Mouse (Mus musculus): ENCODE measurements around the gene Nek1. TPM values are rescaled to one million over a fixed set of nuclear protein-coding genes. Genes with fewer than 3 reads are reported as not detected.
A peak's percentile ranks its signal among the peaks of the same experiment; 100 is the strongest.

Gene Nek1
- 1 to 10 TPM; 5.5 to 7.3 (median 5.7) TPM for polyA plus RNA-seq (2017; shearing (Covaris generic))

DNA sequence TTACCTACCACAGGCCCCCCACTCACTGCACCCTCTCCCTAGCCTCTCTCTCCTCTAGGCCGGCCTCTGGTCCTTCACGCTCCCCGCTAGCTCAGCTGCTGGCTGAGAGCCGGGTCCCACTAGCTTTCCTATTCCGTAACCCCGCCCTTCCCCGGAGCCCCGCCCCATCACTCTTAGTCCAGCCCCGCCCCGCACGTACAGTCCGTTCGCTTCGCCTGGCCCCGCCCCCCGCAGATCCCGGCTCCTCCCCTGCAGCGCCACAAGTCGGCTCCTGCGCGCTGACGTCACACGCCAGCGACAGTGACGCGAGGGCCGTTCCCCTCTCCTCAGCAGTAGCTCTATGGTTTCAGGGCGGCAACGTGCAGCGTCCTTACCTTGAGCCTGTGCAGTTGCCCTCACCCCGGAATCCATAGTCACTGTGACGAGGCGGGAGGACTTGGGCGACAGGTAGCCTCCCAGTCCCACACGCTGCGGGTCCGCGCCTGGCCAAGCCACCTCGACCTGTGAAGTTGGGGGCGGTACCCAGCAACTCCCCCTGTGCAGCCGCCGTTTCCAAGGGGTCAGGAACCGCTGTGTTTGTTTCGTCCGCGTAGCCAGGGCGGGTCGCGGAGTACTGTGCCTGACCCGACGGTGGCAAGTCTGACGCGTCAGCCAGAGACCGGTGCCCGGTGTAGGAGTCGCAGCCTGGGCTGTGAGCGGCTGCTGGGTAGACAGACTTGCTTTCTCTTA is at the start of gene Nek1:
Gene Nek1 (plus strand): TSS at position 286 of the 729 bp plus-strand sequence.
- ATAC-seq = peak; percentile 92

DNA sequence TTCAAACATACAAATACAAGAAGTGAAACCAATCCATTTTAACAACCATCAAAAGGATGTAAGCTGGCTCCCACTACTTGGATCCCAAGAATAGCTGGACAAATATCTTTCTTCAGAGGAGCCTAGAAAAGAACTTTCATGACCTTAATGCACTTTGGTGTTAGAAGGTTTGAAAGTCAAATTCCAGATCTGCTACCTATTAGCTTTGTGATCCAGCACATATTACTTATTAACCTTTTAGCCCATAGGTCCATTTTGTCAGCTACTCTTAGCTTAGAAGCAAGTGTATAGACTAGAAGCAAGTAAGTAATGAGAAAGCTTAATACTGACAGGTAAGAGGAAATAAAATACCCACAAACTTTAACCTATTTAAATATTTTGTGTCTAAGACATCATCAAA is 45.5 kb upstream of the Nek1 start:
- no peak for ATAC-seq

DNA sequence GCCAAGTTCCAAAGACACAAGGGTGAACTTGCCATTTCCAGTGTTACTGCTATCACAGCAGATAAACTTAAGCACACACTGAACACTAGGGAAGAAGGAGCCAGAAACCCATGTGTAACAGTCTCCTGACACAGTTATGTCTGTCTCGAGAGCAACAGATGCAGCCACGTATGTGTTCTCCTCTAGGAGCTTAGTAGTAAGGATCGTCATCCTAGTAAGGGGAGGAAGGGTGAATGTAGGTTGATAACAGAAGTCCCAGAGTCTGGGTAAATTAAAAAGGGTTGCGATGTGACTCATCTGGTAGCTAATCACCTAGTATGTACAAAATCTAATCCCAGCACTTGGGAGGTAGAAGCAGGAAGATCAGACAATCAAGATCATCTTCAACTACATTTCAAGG is 43.1 kb upstream of the Nek1 start:
- ATAC-seq = no peak

DNA sequence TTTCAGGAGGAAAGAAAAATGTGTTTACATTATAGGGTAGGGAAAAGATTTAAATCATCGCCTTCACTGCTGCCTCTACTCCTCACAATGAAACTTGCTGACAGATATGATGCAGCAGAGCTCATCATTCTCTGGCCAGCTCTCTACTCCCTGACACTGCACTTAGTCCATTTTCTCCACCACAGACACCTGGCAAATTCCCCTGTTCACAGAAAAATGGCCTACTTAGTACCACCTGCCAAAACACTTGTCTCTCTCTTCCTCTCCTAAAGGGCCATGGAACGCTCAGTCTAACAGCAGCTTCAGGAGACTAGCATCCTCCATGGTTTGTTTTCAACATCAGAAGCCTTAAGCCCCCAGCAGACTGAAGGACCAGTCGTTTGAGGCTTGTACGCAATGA is 41.7 kb upstream of the Nek1 start:
- no peak for ATAC-seq

DNA sequence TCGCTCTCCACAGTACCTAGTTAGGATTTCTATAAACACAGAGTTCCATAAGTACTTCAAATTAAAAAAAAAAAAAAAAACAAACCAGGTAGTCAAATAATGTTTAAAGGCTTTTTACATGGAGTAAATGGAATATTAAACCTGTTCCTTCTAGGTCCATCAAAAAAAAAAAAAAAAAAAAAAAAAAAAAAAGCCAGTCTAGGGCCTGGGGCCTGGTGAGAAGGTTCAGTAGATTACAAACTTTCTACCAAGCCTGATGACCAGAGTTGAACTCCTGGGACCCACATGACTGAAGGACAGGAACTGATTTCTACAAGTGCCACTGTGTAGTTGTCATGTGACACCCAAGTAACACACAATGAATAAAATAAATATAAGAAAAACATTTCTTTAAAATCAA is 41.2 kb upstream of the Nek1 start:
- no peak for ATAC-seq

DNA sequence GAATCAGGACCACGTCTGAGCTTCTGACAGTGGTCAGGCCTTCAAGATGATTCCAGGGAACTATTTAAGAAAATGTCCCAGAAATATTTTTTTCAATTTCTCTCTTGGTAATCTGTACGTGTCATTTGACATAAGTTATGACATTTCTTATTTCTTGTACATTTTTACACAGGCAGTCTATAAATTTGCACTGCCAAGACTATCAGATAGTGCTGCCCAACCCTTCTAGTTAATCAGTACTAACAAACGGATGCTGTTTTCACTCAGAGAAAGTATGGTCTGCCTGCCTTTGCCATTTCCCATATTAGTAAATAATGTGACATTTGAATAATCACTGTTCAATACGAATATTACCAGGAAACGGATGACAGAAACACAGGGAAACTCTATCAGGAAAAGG is 40.2 kb upstream of the Nek1 start:
- no peak for ATAC-seq

DNA sequence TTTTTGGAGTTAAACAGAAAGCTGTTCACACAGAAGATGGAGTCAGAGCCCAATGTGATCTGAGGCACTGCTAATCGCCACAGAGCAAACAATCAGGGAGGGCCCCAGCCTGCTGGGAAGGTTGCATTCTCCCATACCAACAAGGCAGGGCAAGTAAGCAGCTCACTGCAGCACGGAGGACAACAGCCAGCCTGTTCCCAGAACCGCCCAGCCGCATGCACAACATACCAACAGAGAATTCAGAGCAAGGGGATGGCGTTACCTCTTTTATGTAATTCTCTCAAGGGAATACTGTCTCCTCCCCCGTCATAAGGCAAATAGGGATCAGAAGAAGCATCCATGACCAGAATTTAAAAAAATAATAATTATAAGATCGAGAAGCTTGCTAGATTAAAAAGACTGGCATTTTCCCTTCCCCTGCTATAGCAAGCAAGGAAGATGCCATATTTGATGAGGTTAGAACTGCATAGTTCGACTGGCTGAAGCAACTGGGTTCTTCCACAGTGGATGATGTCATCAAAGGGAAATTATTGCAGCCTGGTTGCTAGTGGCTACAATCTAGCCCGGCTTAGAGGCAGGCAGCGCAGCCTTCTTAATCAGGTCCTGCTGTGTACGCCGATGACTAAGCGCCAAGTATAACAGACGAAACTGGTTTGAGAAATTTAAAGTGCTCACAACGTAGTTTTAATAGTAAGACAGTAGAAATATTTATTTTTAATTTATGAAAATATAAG is 38.5 kb upstream of the Nek1 start:
- peak; percentile 70 for ATAC-seq

DNA sequence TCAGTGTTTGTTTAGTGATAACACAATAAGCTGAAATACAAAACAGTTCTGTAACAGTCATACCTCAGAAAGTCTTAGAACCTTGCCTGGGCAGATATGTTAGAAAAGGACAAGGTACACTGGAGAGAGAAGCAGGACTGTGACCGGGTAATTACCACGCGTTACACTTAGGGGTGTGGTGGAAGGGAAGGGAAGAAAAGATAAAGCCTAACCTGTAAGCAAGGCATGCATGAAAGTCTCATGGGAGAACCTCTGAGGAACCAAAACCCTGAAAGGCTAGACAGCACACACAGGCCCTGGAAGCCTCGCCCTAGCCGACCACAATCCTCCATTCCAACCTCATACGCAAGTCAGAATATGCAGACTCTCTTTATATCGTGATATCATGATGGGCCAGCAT is 36.1 kb upstream of the Nek1 start:
- ATAC-seq = no peak

DNA sequence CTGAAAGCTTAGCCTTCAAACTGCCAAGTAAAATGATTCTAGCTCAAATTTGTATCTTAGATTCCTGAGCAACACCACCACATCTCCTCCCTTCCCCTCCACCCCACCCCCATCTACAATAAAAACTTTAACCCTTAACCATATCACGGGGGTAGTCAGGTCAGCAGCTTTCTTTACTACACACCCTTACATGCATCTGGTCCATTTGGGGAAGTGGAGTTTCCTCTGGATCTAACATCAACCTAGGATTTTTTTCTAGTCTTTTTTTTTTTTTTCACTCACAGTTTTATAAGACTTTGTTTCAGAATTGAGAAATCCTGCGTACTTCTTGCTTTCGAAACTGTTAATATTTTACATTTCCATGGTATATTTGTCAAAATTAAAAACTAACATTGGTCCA is 30.2 kb upstream of the Nek1 start:
- no peak for ATAC-seq

DNA sequence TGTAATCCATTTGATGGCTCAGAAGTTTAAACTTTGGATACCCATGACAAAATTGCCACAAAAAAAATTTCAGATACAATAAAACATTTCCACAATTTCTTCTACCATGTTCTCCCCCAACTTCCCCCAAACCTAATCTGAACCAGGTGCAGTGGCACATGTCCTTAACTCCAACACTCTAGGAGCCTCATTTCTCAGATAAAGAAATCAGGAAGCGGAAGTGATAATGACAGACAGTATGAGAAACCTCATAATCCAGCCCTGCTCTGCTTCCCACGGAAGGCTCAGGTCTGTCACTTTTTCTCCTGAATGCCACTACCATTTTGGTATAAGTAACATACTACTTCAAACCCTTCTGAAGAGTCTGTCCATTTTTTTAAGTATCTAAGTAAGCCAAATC is 29.1 kb upstream of the Nek1 start:
- no peak for ATAC-seq

DNA sequence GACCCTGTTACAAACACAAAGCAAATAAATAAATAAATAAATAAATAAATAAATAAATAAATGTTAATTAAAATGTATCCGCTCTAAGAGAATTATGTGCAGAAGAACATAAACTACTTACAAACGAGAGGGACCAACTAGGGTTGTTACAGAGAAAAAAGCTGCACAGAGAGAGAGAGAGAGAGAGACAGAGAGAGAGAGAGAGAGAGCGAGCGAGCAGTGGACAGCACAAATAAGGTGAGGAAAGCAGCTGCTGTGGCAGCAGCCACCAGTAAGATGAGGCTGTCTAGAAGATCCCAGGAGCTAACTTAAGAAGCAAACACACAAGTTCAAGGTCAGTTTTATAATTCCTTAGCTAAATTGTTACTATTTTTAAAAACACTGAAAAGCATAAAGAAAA is 28.5 kb upstream of the Nek1 start:
- no peak for ATAC-seq

DNA sequence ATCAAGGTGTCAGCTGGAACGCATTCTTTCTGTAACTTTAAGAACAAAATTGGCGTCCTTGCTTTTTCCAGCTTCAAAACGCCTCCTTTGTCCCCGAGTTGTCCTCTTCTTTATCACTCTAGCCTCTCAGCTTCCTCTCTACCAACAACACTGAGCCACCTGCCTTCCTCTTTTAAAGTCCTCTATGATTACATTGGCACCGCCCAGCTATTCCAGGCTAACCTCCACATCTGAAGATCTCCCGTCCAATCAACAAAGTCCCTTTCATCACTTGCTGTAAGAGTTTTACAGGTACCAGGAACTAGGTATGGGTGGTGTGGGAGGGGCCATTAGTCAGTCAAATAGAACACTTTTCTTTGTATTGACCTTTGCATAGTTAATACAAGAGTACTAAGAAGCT is 27.7 kb upstream of the Nek1 start:
- no peak for ATAC-seq

DNA sequence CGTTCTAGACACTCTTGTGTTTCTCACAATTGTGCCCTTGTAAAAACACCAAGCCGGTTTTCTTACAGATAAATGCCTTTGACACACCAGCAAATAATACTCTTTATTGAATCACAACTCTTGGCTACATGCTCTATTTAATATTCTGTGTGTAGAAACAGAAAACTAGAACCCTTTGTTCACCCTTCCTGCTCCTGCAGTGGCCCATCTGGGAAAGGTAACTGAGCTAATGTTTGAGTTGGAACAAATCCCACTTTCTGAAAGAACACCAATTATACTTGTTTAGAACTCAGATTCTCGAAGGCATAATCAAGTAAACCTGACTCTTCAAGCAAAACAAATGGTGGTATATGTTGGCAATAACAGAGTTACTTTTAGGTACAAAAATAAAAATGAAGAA is 27.3 kb upstream of the Nek1 start:
- ATAC-seq = no peak

DNA sequence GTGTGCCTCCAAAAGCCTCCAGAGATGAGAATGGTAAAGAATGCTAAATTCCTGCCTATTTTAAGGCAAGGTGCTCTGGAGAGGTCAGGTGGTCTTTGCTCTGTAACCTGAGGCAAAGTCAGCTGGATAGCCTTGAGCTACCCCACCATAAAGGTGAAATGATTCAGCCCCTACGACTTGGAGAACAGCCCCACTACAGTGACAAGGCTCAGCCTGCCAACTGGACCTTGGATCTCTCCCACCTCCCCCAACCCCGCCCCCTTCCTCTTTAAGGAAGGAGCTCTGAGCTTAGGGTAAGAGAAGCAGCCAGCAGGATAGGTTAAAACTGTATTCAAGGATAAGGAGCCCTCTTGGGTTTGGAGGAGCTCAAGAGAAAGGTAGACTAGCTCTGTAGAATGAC is 23.9 kb upstream of the Nek1 start:
- no peak for ATAC-seq

DNA sequence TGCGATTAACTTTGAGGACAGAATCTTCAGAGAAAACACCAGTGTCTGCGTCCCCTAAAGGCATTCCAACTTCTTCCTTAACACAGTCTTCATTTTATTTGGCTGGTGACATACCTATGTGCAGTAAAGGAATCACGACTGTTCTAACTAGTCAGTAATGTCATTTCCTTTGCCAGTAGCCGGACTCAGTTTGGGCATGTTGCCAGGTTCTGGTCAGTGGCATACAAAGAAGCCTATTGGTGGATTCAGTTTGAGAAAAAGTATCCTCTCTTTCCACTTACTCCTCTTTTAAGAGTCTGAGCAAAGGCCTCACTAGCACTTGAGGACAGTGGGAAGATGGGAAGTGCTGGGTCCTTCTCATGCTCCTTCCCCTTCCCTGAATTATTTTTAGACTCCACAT is 21.2 kb upstream of the Nek1 start:
- ATAC-seq = no peak

DNA sequence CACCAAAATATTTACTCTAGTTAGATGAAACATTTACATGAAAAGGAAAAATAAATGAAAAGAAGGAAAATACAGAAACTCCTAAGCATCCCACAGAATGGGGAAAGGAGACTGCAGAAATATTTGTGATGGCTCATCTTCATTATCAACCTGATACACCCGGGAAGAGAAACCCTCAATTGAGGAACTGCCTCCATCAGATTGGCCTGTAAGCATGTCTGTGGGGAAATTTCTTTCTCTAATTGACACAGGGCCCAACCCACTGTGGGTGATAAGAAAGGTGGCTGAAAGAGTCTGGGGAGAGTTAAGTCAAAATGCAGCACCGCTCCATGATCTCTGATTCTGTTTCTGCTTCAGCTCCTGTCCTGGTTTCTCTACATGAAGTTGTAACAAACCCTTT is 19.5 kb upstream of the Nek1 start:
- ATAC-seq = no peak

DNA sequence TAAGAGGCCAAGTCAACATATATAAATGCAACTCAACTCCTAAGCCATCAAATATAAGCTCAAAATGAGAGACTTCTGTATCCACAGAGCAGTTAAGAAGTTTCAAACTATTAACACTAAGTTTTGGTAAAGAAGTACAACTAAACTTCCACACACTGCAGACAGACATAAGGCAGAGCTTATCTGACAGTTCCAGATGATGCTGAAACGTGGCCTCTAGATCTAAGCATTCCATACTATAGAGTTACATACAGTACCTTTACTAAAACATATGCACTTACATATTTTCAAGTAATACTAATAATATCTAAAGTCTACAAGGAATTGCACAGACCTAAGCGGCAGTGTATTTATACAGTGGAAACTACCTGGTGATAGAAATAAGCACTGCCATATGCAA is 18.2 kb upstream of the Nek1 start:
- no peak for ATAC-seq

DNA sequence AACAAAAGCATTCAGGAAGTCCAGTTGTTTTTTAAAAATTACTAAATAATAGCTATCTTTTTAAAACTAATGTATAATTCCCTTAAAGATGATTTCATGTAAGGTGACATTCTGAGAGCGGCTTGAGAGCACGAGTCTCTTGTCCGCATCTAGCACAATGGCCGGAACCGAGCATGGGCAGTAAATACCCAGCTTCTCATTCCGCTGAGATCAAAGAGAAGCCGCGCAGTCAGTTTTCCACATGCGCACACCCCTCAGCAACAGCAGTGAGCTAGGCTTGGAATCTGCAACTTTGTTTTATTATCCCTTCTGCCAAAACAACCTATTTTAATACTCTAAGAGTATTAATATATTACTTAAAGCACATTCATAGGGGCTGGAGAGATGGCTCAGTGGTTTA is 16.2 kb upstream of the Nek1 start:
- no peak for ATAC-seq

DNA sequence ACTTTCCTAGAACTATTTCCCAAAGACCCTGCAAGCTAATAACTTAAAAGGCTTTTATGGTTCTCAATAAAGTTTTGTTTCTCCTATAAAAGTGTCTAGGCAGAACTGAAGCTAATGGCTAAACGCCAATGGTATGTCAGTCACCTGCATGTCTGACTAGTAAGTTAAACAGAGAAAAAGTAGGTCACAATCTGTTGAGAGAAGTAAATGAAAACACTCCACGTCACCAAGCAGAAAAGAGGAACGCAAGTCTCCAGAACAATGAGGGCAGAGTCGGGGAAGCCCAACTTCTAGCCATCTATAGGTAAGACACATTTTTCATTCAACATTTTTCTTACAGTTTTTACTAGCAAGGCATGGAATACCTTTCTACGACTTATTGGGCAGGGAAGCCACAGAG is 14.5 kb upstream of the Nek1 start:
- no peak for ATAC-seq

DNA sequence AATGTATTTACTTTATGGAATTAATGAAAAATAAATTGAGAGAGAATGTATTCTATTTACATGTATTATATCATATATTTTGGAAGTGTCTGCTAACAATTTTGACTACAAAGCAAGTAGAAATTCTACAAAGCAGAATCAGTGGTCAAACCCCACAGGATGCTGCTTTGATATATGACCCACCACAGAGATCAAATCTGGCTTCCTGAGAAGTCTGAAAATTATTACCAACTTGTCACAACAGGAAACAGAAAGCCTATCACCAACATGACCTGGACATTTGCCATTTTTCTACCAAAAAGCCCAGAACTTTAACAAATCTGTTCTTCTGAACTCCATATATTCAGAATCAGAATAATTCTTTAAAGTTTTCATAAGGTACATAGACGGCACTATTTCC is 11.6 kb upstream of the Nek1 start:
- no peak for ATAC-seq

DNA sequence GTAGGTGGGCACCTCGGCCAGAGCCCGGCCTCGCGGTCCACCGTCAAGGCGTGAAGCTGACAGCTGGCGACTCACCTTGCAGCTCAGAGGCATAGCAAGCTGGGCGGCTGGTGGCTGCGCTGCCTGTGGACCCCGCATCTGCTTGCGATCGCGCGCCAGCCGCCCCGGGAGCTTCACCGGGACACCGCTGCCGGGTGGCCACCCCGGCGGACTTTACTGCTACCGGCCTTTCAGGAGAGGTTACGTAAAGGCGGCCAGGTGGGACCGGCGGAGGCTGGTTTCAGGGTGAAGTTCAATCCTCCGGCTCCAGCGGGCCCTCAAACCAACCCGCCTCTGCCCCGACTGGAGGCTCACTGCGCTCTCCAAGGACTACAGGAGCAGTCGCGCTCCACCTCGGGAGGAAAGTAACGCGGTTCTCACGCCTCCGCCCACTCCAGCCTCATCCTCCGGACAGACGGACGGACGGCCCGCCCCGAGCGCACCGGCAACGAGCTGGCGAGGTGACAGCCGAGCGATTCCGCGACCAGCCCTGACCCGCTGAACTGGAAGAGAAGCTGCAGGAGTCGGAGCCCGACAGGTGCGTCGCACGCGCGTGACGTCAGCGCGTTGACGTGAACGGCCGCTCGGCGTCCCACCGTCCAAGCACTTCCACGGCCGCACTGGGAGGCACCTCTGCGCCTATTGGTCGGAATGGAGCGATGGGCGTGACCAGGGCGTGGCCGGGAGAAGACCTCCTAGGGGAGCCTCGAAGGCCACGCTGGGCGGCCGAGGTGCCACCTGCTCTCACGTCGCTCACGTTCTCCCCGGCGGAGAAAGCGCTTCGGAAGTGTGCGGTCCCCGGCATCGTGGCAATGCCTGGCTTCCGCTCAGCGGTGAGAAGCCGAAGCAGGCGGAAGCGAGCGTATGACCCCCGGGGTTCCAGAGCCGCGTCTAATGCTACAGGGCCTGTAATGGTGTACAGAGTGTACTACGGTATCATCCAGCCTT is 10.0 kb upstream of the Nek1 start, which contains the start of gene Clcn3:
Gene Clcn3 (minus strand): TSS at position 600 of the 987 bp plus-strand sequence.
- ATAC-seq = peak; percentile 94

DNA sequence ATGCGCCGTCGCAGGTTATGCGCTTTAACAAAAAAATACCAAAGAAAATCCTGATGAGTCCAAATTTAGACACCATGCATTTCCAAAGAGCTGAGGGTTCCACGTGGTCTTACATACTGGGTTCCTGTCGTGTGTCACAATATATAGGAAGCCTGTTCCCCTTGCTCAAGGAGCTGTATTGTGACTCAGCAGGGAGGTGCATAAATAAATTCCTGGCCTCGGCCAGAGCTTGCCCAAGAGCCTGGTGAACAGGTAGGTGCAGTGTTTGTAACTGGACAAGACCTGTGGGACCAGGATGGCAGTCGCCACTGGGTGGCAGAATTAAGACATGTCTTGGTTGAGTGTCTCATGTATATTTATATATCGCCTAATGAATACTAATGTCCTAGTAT is 9.3 kb upstream of the Nek1 start:
- peak; percentile 27 for ATAC-seq
